Mouse (Mus musculus): ENCODE results near the gene Gm5617. TPM values are rescaled to one million over a fixed set of nuclear protein-coding genes. Genes with fewer than 3 reads are reported as not detected.

Gene Gm5617
- total RNA-seq, 2 experiments from 2014 or later: 11.7 to 14.2 TPM

Small RNA genes lying within 50 kb of the gene (microRNA-seq; reads per million reads assigned to microRNA genes)
- gene Gm23653: 0 reads per million in 2 experiments

Other genes starting within 250 kb of the Gm5617 start
- under 1 TPM; 0.12 to 0.21 TPM for gene Nxpe2, start 142.0 kb upstream of the Gm5617 start, total RNA-seq (2021)
- gene Rexo2, start 14.8 kb upstream of the Gm5617 start, total RNA-seq (2021): 10 to 100 TPM; 89.7 to 95.9 TPM
- 10 to 100 TPM; 37.8 to 38.6 TPM for gene Rbm7, start 143 bp upstream of the Gm5617 start, total RNA-seq (2021)
- gene Nnmt, start 109.7 kb downstream of the Gm5617 start, total RNA-seq (2021): 1 to 10 TPM; 1.2 to 1.6 TPM

Measured in layer of hippocampus, postnatal 25 days (tissue).